Mouse (Mus musculus) ES-Bruce4 (cell line): ENCODE results near the gene Dnah3.

Source experiments
- CTCF ChIP-seq: IDR thresholded peaks from one replicate; pipeline ENCODE4 v1.8.1; 2011; ENCODE audit warnings: low read depth, low read length
- EP300 ChIP-seq: IDR thresholded peaks from 2 replicates; pipeline ENCODE4 v1.6.1; 2011; ENCODE audit warnings: low read depth, low read length; ENCODE audit not compliant: insufficient read depth
- POLR2A ChIP-seq: IDR thresholded peaks from one replicate; pipeline ENCODE4 v1.8.1; 2011; ENCODE audit warnings: low read length; ENCODE audit not compliant: insufficient read depth

DNA sequence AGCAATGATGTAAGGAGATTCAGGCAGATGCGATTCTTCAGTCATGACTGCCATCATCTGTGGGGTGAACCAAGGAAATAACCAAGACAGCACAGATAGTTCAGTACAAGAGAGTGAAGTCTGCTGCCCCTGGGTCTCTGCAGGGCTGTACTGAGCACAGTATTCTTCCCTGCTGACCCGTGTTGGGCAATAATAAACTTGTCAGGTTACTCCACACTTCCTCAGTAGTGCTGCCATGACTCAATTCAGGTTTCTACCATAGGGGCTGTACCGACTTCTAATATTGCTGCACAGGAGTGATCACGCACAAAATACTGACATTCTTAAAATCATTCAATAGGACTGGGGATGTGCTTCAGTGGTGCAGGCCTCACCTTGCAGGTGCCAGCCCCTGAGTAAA, 215.9 kb downstream of the Dnah3 start:
- TF ChIP-seq POLR2A = no peak
- no peak for TF ChIP-seq CTCF
- TF ChIP-seq EP300 = no peak
